Mouse (Mus musculus) heart, embryonic 12.5 days (tissue): ENCODE data around the gene Angptl7. TPM values are rescaled to one million over a fixed set of nuclear protein-coding genes. Genes with fewer than 3 reads are reported as not detected.

Source experiments
- ATAC-seq: fragments of 200-750 bp; cut with Nextera tagmentation; 2 replicates; pipeline ENCODE4 v1.8.0; 2017; ENCODE audit warnings: moderate TSS enrichment, moderate library complexity; ENCODE audit not compliant: insufficient number of reproducible peaks, low FRiP score
- H3K27ac ChIP-seq: fragments of 300-500 bp; sonication (generic); 2 replicates; pipeline ENCODE4 v1.5.1; 2016; ENCODE audit warnings: mild to moderate bottlenecking, moderate library complexity; ENCODE audit not compliant: poor library complexity, severe bottlenecking
- H3K27me3 ChIP-seq: fragments of 300-500 bp; sonication (generic); replicated peaks from 2 replicates; pipeline ENCODE4 v1.6.1; 2016; ENCODE audit warnings: mild to moderate bottlenecking, moderate library complexity
- H3K36me3 ChIP-seq: fragments of 300-500 bp; sonication (generic); 2 replicates; pipeline ENCODE4 v1.6.1; 2016; ENCODE audit warnings: mild to moderate bottlenecking, moderate library complexity
- H3K4me1 ChIP-seq: fragments of 300-500 bp; sonication (generic); replicated peaks from 2 replicates; pipeline ENCODE4 v1.6.1; 2016; ENCODE audit warnings: mild to moderate bottlenecking
- H3K4me2 ChIP-seq: fragments of 300-500 bp; sonication (generic); 2 replicates; pipeline ENCODE4 v1.6.1; 2016; ENCODE audit warnings: mild to moderate bottlenecking, moderate library complexity
- H3K4me3 ChIP-seq: fragments of 300-500 bp; sonication (generic); 2 replicates; pipeline ENCODE4 v1.5.1; 2016; ENCODE audit warnings: mild to moderate bottlenecking
- H3K9ac ChIP-seq: fragments of 300-500 bp; sonication (generic); 2 replicates; pipeline ENCODE4 v1.6.1; 2016; ENCODE audit warnings: mild to moderate bottlenecking, moderate library complexity
- H3K9me3 ChIP-seq: fragments of 300-500 bp; sonication (generic); replicated peaks from 2 replicates; pipeline ENCODE4 v1.6.1; 2016; ENCODE audit warnings: mild to moderate bottlenecking, moderate library complexity
- WGBS: fragments of 180-500 bp; shearing (Covaris S2); methylation state at CpG from one replicate; pipeline ENCODE4 v1.1.7; 2016; 5-methylcytosine and 5-hydroxymethylcytosine counted together
- polyA plus RNA-seq: library from polyadenylated mRNA; unstranded; fragments of >200 nt; fragmentation: Nextera tagmentation; extraction: Ambion mirVana; gene quantifications from 2 replicates; pipeline ENCODE4 v1.2.1, GENCODE M21; 2016

The Angptl7 gene
- polyA plus RNA-seq, 1 experiment from 2014 or later, result 5.0 TPM

DNA sequence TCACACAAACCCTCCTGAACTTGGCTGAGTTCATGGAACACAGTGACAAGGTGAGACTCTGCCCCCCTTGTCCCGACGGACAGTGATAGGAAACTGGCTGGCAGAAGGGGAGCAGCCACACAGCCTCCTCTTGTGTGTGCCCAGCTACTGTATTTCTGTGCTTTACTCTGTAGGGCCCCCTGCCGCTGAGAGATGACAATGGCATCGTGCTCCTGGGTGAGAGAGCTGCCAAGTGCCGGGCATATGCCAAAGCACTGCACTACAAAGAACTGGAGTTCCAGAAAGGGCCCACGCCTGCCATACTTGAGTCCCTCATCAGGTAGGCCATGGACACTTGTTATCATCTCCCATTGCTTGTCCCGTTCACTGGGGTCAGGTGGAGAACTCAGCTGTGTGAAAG, 8.8 kb downstream of the Angptl7 start:
- peaks cover 76% of the 10 kb centered on the region for H3K36me3 ChIP-seq
- ATAC-seq, result no peak
- WGBS, result 82% methylated on average over 7 of the region's 7 CpGs

GRCm38 (mm10) chr4:148490502-148490901, 9.8 kb downstream of the Angptl7 start:
- 56% methylated on average over 6 of the region's 6 CpGs for WGBS
- peaks cover 79% of the 10 kb centered on the region for H3K36me3 ChIP-seq
- peaks cover 20% of the 10 kb centered on the region for H3K4me1 ChIP-seq
- no peaks in the 10 kb centered on the region for H3K27me3 ChIP-seq
- H3K4me3 ChIP-seq, result no peak overlapping the region
- H3K9ac ChIP-seq, result no peak overlapping the region
- no peaks in the 10 kb centered on the region for H3K9me3 ChIP-seq
- no peak overlapping the region for H3K27ac ChIP-seq
- no peak overlapping the region for H3K4me2 ChIP-seq
- ATAC-seq, result 0 out of 2 replicates have a peak, but pooled peaks have one; percentile 37

More for the DNA sequence above, 8.8 kb downstream of the Angptl7 start:
- Histone ChIP-seq H3K27me3 (no peaks in the 10 kb centered on the region), H3K4me3 (no peak overlapping the region), H3K4me1 (peaks cover 20% of the 10 kb centered on the region), H3K27ac (no peak overlapping the region), H3K9ac (no peak overlapping the region), H3K4me2 (no peak overlapping the region), H3K9me3 (no peaks in the 10 kb centered on the region)

DNA sequence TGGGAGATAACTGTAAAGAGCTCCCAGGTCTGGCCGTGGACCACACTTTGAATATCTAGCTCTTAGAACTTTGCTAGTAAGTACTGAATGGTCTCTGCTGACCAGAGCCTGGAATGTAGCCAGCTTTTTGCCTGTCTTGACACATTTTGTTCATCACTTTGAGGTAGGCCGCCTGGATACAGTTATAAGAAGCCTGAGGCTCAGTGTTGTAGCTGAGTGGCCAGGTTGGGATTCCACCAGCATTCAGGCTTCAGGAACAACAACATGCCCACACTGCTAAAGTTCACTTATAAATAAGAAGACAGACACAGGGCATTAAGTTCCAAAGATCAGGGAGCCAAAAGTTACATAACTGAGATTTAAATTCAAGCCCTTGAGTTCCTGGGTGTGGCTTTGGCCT, 12.4 kb downstream of the Angptl7 start:
- ATAC-seq, result no peak
- Histone ChIP-seq H3K9me3 (no peaks in the 10 kb centered on the region), H3K4me3 (no peak overlapping the region), H3K27me3 (no peaks in the 10 kb centered on the region), H3K4me1 (peaks cover 8% of the 10 kb centered on the region; the same call in 1 of the 2 replicates), H3K27ac (no peak overlapping the region), H3K9ac (no peak overlapping the region), H3K4me2 (no peak overlapping the region), H3K36me3 (peaks cover 96% of the 10 kb centered on the region)
- 55% methylated on average over 2 of the region's 2 CpGs for WGBS

- no peak overlapping the region for H3K4me3 ChIP-seq
- H3K36me3 ChIP-seq, result peaks cover 96% of the 10 kb centered on the region
- no peak overlapping the region for H3K4me2 ChIP-seq
- ATAC-seq, result no peak
- WGBS, result 95% methylated on average over 12 of the region's 12 CpGs
- no peaks in the 10 kb centered on the region for H3K27me3 ChIP-seq
- H3K4me1 ChIP-seq, result no peaks in the 10 kb centered on the region
- no peaks in the 10 kb centered on the region for H3K9me3 ChIP-seq
- H3K9ac ChIP-seq, result no peak overlapping the region
- H3K27ac ChIP-seq, result no peak overlapping the region
These were observed 15.7 kb downstream of the Angptl7 start for GRCm38 (mm10) chr4:148484511-148484910.

- no peak for ATAC-seq
- Histone ChIP-seq H3K4me3 (no peak overlapping the region), H3K4me2 (no peak overlapping the region), H3K27me3 (no peaks in the 10 kb centered on the region), H3K4me1 (no peaks in the 10 kb centered on the region), H3K27ac (no peak overlapping the region), H3K9ac (no peak overlapping the region), H3K36me3 (peaks cover 87% of the 10 kb centered on the region), H3K9me3 (no peaks in the 10 kb centered on the region)
- WGBS, result 87% methylated on average over 2 of the region's 2 CpGs
These were observed 18.6 kb downstream of the Angptl7 start for GRCm38 (mm10) chr4:148481557-148482168.

GRCm38 (mm10) chr4:148480245-148480644, 20.0 kb downstream of the Angptl7 start:
- no peak for ATAC-seq
- no peak overlapping the region for H3K4me3 ChIP-seq
- no peak overlapping the region for H3K4me2 ChIP-seq
- H3K4me1 ChIP-seq, result no peaks in the 10 kb centered on the region
- WGBS, result 93% methylated on average over 2 of the region's 2 CpGs
- peaks cover 88% of the 10 kb centered on the region for H3K36me3 ChIP-seq
- no peaks in the 10 kb centered on the region for H3K9me3 ChIP-seq
- H3K27ac ChIP-seq, result no peak overlapping the region
- H3K9ac ChIP-seq, result no peak overlapping the region
- no peaks in the 10 kb centered on the region for H3K27me3 ChIP-seq

DNA sequence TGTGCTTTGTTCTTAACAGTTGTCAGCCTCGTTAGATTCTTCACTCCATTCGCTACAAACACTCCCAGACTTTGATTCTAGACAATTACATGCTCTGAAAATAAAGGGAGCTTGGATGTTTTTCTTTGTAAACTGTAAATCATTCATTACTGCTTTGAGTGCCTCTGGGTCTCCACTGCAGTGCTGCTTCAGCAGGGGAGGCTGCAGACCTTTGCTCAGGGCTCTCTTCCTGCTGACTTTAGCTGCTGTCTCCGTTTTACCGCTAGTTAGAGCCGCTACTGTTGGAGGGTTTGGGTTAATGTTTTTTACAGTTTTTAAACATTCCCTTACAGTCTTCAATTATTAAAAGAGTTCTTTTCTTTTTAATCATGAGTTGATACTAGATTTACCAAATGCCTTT, 26.8 kb downstream of the Angptl7 start:
- no peak for ATAC-seq
- Histone ChIP-seq H3K9me3 (no peaks in the 10 kb centered on the region), H3K4me3 (no peak overlapping the region), H3K27me3 (no peaks in the 10 kb centered on the region), H3K9ac (no peak overlapping the region), H3K4me2 (no peak overlapping the region), H3K27ac (no peak overlapping the region), H3K36me3 (peaks cover 86% of the 10 kb centered on the region), H3K4me1 (no peaks in the 10 kb centered on the region)
- 90% methylated on average over 5 of the region's 5 CpGs for WGBS

- WGBS, result 89% methylated on average over 8 of the region's 8 CpGs
- H3K4me1 ChIP-seq, result no peaks in the 10 kb centered on the region
- H3K36me3 ChIP-seq, result peaks cover 95% of the 10 kb centered on the region
- no peaks in the 10 kb centered on the region for H3K27me3 ChIP-seq
- no peak overlapping the region for H3K4me3 ChIP-seq
- H3K9ac ChIP-seq, result no peak overlapping the region
- H3K27ac ChIP-seq, result no peak overlapping the region
- H3K9me3 ChIP-seq, result no peaks in the 10 kb centered on the region
- H3K4me2 ChIP-seq, result no peak overlapping the region
- ATAC-seq, result no peak
These were observed 27.7 kb downstream of the Angptl7 start for GRCm38 (mm10) chr4:148472436-148473174.

DNA sequence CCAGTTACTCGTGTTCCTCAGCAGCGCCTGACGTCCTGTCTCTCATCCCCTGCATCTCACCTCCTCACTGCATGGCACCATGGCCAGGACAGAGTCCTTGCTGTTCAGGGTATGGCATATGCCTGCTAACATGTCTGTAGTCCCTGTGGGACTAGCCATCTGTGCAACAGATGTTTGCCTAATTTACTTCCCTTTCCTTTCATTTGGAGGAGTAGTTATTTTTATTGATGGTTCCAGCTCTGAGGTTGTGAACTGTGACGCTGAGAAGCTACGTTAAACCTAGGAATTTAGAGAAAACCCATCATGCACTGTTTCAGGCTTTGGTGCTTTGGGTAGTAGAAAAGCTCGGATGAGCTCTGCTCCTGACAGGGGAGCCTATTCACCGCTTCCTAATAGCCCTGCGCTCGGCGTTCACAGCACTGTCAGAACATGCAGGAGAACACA, 28.9 kb downstream of the Angptl7 start:
- Histone ChIP-seq H3K9me3 (no peaks in the 10 kb centered on the region), H3K4me1 (no peaks in the 10 kb centered on the region), H3K4me3 (no peak overlapping the region), H3K4me2 (no peak overlapping the region), H3K27me3 (no peaks in the 10 kb centered on the region), H3K27ac (no peak overlapping the region), H3K9ac (no peak overlapping the region), H3K36me3 (peaks cover 94% of the 10 kb centered on the region)
- WGBS, result 91% methylated on average over 10 of the region's 10 CpGs
- no peak for ATAC-seq

DNA sequence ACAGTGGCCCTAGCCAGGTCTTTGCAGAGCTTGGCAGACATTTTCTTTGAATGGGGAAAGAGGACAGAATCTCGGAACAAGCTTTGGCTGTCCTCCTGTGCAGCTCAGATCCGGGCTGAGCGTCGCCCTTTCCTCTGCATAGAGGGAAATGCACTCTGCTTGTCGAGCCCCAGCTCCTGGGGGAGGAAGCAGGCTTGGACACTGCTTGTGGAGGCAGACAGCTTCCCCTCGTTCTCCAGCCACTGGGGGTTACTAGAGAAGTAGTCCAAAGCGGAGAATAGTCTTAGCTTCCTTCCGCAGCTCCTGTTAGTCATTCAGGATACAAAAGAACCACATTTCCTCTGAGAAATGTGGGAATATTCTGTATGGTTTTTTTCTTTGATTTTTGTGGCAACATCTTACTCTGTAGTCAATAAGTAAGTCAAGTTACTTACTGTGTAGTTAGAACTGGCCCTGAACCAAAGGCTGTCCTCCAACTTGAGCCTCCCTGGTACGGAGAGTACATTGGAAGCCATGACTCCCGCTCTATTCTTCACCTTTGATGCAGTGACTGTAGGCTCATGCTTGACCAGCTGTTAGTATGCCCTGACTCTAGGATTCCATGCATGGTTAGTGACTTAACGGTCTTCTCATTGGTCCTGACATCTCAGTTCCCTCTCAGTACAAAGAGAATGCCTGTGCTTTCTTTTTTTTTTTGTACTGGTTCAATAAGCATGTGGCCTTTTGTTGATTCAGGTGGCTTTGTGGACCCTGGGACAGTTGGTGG, 30.6 kb downstream of the Angptl7 start:
- no peak for ATAC-seq
- no peak overlapping the region for H3K9ac ChIP-seq
- H3K4me1 ChIP-seq, result no peaks in the 10 kb centered on the region
- no peaks in the 10 kb centered on the region for H3K27me3 ChIP-seq
- H3K4me2 ChIP-seq, result no peak overlapping the region
- H3K4me3 ChIP-seq, result no peak overlapping the region
- no peak overlapping the region for H3K27ac ChIP-seq
- WGBS, result 88% methylated on average over 11 of the region's 11 CpGs
- peaks cover 94% of the 10 kb centered on the region for H3K36me3 ChIP-seq
- H3K9me3 ChIP-seq, result no peaks in the 10 kb centered on the region

DNA sequence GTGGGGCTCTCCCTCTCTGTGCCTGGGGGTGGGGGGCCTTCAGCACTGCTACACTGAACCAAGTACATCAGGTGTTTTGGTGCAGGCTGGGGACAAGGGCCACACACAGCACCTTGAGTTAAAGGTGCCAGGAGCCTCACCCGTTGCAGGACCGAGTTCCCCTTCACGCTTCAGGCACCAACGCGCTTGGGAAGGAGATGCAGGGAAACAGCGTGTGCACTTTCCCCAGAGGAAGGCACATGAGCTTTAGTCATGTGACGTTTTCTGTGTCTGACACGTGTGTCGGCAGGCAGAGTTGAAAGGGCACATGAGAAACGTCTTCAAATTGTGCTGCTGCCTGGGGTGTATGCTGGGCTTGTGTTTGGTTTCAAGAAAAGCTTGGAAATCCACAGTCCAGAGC, 31.9 kb downstream of the Angptl7 start:
- no peaks in the 10 kb centered on the region for H3K9me3 ChIP-seq
- H3K4me1 ChIP-seq, result no peaks in the 10 kb centered on the region
- ATAC-seq, result no peak
- H3K9ac ChIP-seq, result no peak overlapping the region
- 91% methylated on average over 10 of the region's 10 CpGs for WGBS
- no peak overlapping the region for H3K4me3 ChIP-seq
- H3K4me2 ChIP-seq, result no peak overlapping the region
- peaks cover 97% of the 10 kb centered on the region for H3K36me3 ChIP-seq
- no peak overlapping the region for H3K27ac ChIP-seq
- no peaks in the 10 kb centered on the region for H3K27me3 ChIP-seq
